Mouse (Mus musculus) neural tube, embryonic 12.5 days (tissue): Measurements from ENCODE around the gene Slamf8. TPM values are rescaled to one million over a fixed set of nuclear protein-coding genes. Genes with fewer than 3 reads are reported as not detected.

Experiments used
- ATAC-seq: fragments of 200-750 bp; cut with Nextera tagmentation; 2 replicates; pipeline ENCODE4 v1.8.0; 2017; ENCODE audit warnings: low read depth, mild to moderate bottlenecking, moderate TSS enrichment, moderate library complexity; ENCODE audit not compliant: low FRiP score
- H3K27ac ChIP-seq: fragments of 300-500 bp; sonication (generic); 2 replicates; pipeline ENCODE4 v1.5.1; 2016
- H3K27me3 ChIP-seq: fragments of 300-500 bp; sonication (generic); replicated peaks from 2 replicates; pipeline ENCODE4 v1.6.1; 2016; ENCODE audit warnings: mild to moderate bottlenecking
- H3K36me3 ChIP-seq: fragments of 300-500 bp; sonication (generic); 2 replicates; pipeline ENCODE4 v1.6.1; 2016; ENCODE audit warnings: mild to moderate bottlenecking
- H3K4me1 ChIP-seq: fragments of 300-500 bp; sonication (generic); 2 replicates; pipeline ENCODE4 v1.6.1; 2016
- H3K4me2 ChIP-seq: fragments of 300-500 bp; sonication (generic); replicated peaks from 2 replicates; pipeline ENCODE4 v1.6.1; 2016; ENCODE audit warnings: mild to moderate bottlenecking
- H3K4me3 ChIP-seq: fragments of 300-500 bp; sonication (generic); 2 replicates; pipeline ENCODE4 v1.5.1; 2016
- H3K9ac ChIP-seq: fragments of 300-500 bp; sonication (generic); 2 replicates; pipeline ENCODE4 v1.6.1; 2016; ENCODE audit warnings: mild to moderate bottlenecking
- H3K9me3 ChIP-seq: fragments of 300-500 bp; sonication (generic); 2 replicates; pipeline ENCODE4 v1.6.1; 2016; ENCODE audit warnings: mild to moderate bottlenecking
- WGBS: fragments of 180-500 bp; shearing (Covaris S2); methylation state at CpG from one replicate; pipeline ENCODE4 v1.1.7; 2016; 5-methylcytosine and 5-hydroxymethylcytosine counted together
- polyA plus RNA-seq: library from polyadenylated mRNA; unstranded; fragments of >200 nt; fragmentation: Nextera tagmentation; extraction: Ambion mirVana; gene quantifications from 2 replicates; pipeline ENCODE4 v1.2.1, GENCODE M21; 2016

The Slamf8 gene
- polyA plus RNA-seq, 1 experiment from 2014 or later = not detected

GRCm38 (mm10) chr1:172551009-172551408 is 39.4 kb downstream of the Slamf8 start:
- Histone ChIP-seq H3K4me3 (no peak overlapping the region), H3K27me3 (no peaks in the 10 kb centered on the region), H3K4me2 (peak overlapping the region; percentile 64), H3K27ac (no peak overlapping the region), H3K9me3 (no peaks in the 10 kb centered on the region), H3K4me1 (peaks cover 19% of the 10 kb centered on the region), H3K36me3 (no peaks in the 10 kb centered on the region), H3K9ac (no peak overlapping the region)
- 62% methylated on average over 7 of the region's 7 CpGs for WGBS
- no peak for ATAC-seq

- peak overlapping the region; percentile 35 for H3K4me3 ChIP-seq
- H3K27ac ChIP-seq = no peak overlapping the region
- peaks cover 19% of the 10 kb centered on the region for H3K4me1 ChIP-seq
- H3K36me3 ChIP-seq = no peaks in the 10 kb centered on the region
- H3K9ac ChIP-seq = peak overlapping the region; percentile 47
- ATAC-seq = peak; percentile 89
- no peaks in the 10 kb centered on the region for H3K9me3 ChIP-seq
- whole genome bisulfite sequencing = 1% methylated on average over 8 of the region's 8 CpGs
- H3K4me2 ChIP-seq = peak overlapping the region; percentile 64
- H3K27me3 ChIP-seq = no peaks in the 10 kb centered on the region
Observed at GRCm38 (mm10) chr1:172550551-172550951, 39.8 kb downstream of the Slamf8 start.

- no peak for ATAC-seq
- Histone ChIP-seq H3K9me3 (no peaks in the 10 kb centered on the region), H3K4me1 (peaks cover 19% of the 10 kb centered on the region), H3K27me3 (no peaks in the 10 kb centered on the region), H3K4me2 (peak overlapping the region; percentile 64), H3K9ac (peak overlapping the region; percentile 47), H3K4me3 (peak overlapping the region; percentile 35), H3K27ac (no peak overlapping the region), H3K36me3 (no peaks in the 10 kb centered on the region)
- 4% methylated on average over 8 of the region's 8 CpGs for WGBS
Observed at GRCm38 (mm10) chr1:172549717-172550116, 40.7 kb downstream of the Slamf8 start.

GRCm38 (mm10) chr1:172549314-172549713 is 41.1 kb downstream of the Slamf8 start:
- no peak overlapping the region for H3K4me3 ChIP-seq
- 0 out of 2 replicates have a peak, but pooled peaks have one; percentile 13 for ATAC-seq
- H3K9me3 ChIP-seq = no peaks in the 10 kb centered on the region

GRCm38 (mm10) chr1:172548501-172548900 is 41.9 kb downstream of the Slamf8 start:
- 62% methylated on average over 7 of the region's 7 CpGs for WGBS
- no peak overlapping the region for H3K27ac ChIP-seq
- ATAC-seq = no peak

More at GRCm38 (mm10) chr1:172549314-172549713, 41.1 kb downstream of the Slamf8 start:
- H3K27me3 ChIP-seq = no peaks in the 10 kb centered on the region
- no peaks in the 10 kb centered on the region for H3K36me3 ChIP-seq
- no peak overlapping the region for H3K27ac ChIP-seq
- H3K4me1 ChIP-seq = peaks cover 19% of the 10 kb centered on the region
- H3K4me2 ChIP-seq = peak overlapping the region; percentile 64
- no peak overlapping the region for H3K9ac ChIP-seq
- WGBS = 6% methylated on average over 2 of the region's 2 CpGs

GRCm38 (mm10) chr1:172546062-172546461 is 44.3 kb downstream of the Slamf8 start:
- H3K27ac ChIP-seq = no peak overlapping the region
- no peak overlapping the region for H3K9ac ChIP-seq
- H3K9me3 ChIP-seq = no peaks in the 10 kb centered on the region
- H3K4me3 ChIP-seq = no peak overlapping the region
- no peak overlapping the region for H3K4me2 ChIP-seq
- 98% methylated on average over 4 of the region's 4 CpGs for WGBS
- no peaks in the 10 kb centered on the region for H3K27me3 ChIP-seq
- H3K36me3 ChIP-seq = no peaks in the 10 kb centered on the region
- ATAC-seq = no peak
- peaks cover 22% of the 10 kb centered on the region for H3K4me1 ChIP-seq

More at GRCm38 (mm10) chr1:172548501-172548900, 41.9 kb downstream of the Slamf8 start:
- Histone ChIP-seq H3K4me1 (peaks cover 19% of the 10 kb centered on the region), H3K4me2 (no peak overlapping the region), H3K4me3 (no peak overlapping the region), H3K9ac (no peak overlapping the region), H3K36me3 (no peaks in the 10 kb centered on the region), H3K27me3 (no peaks in the 10 kb centered on the region), H3K9me3 (no peaks in the 10 kb centered on the region)

GRCm38 (mm10) chr1:172540283-172540820 is 50.0 kb downstream of the Slamf8 start:
- H3K9me3 ChIP-seq = no peaks in the 10 kb centered on the region
- peaks cover 3% of the 10 kb centered on the region; the same call in 1 of the 2 replicates for H3K4me1 ChIP-seq
- no peak overlapping the region for H3K4me3 ChIP-seq
- 57% methylated on average over 11 of the region's 11 CpGs for WGBS
- no peaks in the 10 kb centered on the region for H3K36me3 ChIP-seq
- H3K9ac ChIP-seq = no peak overlapping the region
- ATAC-seq = no peak
- no peak overlapping the region for H3K27ac ChIP-seq
- H3K27me3 ChIP-seq = no peaks in the 10 kb centered on the region
- no peak overlapping the region for H3K4me2 ChIP-seq

GRCm38 (mm10) chr1:172539827-172540226 is 50.5 kb downstream of the Slamf8 start:
- no peaks in the 10 kb centered on the region for H3K9me3 ChIP-seq
- no peak for ATAC-seq
- no peak overlapping the region for H3K4me3 ChIP-seq
- no peak overlapping the region for H3K4me2 ChIP-seq
- H3K27ac ChIP-seq = no peak overlapping the region
- 80% methylated on average over 6 of the region's 6 CpGs for WGBS
- no peaks in the 10 kb centered on the region for H3K27me3 ChIP-seq
- H3K36me3 ChIP-seq = no peaks in the 10 kb centered on the region
- H3K4me1 ChIP-seq = peaks cover 3% of the 10 kb centered on the region; the same call in 1 of the 2 replicates
- no peak overlapping the region for H3K9ac ChIP-seq

GRCm38 (mm10) chr1:172535116-172535515 is 55.3 kb downstream of the Slamf8 start:
- Histone ChIP-seq H3K27ac (no peak overlapping the region), H3K36me3 (no peaks in the 10 kb centered on the region), H3K9me3 (no peaks in the 10 kb centered on the region), H3K9ac (no peak overlapping the region), H3K27me3 (peaks cover 6% of the 10 kb centered on the region; the same call in 1 of the 2 replicates), H3K4me1 (peaks cover 17% of the 10 kb centered on the region), H3K4me3 (no peak overlapping the region), H3K4me2 (no peak overlapping the region)
- WGBS = 76% methylated on average over 16 of the region's 16 CpGs
- ATAC-seq = no peak

GRCm38 (mm10) chr1:172532551-172532950 is 57.8 kb downstream of the Slamf8 start:
- Histone ChIP-seq H3K9me3 (no peaks in the 10 kb centered on the region), H3K4me2 (peak overlapping the region; percentile 46), H3K36me3 (no peaks in the 10 kb centered on the region), H3K27ac (no peak overlapping the region), H3K9ac (no peak overlapping the region), H3K4me1 (peaks cover 17% of the 10 kb centered on the region), H3K27me3 (peaks cover 6% of the 10 kb centered on the region; the same call in 1 of the 2 replicates), H3K4me3 (no peak overlapping the region)
- WGBS = 6% methylated on average over 13 of the region's 13 CpGs
- no peak for ATAC-seq

Other genes with a start within 250 kb of the Slamf8 start
- 0.96 and 1.3 TPM in 2 replicates for gene Kcnj10, start 249.4 kb downstream of the Slamf8 start, polyA plus RNA-seq
- 8.3 and 9.4 TPM in 2 replicates for gene Pigm, start 214.0 kb downstream of the Slamf8 start, polyA plus RNA-seq
- 0.19 TPM in 1 of 2 replicates, not detected in the other for gene Slamf9, start 115.2 kb downstream of the Slamf8 start, polyA plus RNA-seq
- gene Igsf9, start 108.8 kb downstream of the Slamf8 start, polyA plus RNA-seq = 83.5 and 84.1 TPM in 2 replicates
- gene Tagln2, start 90.5 kb downstream of the Slamf8 start, polyA plus RNA-seq = 105 and 131 TPM in 2 replicates
- 2.3 and 2.5 TPM in 2 replicates for gene Cfap45, start 69.8 kb downstream of the Slamf8 start, polyA plus RNA-seq
- gene Vsig8, start 34.6 kb downstream of the Slamf8 start, polyA plus RNA-seq = 0.31 and 0.58 TPM in 2 replicates
- 0.16 and 0.19 TPM in 2 replicates for gene Fcrl6, start 12.0 kb upstream of the Slamf8 start, polyA plus RNA-seq
- gene Dusp23, start 42.4 kb upstream of the Slamf8 start, polyA plus RNA-seq = 20.0 and 20.8 TPM in 2 replicates
- 1.7 and 1.8 TPM in 2 replicates for gene Crp, start 107.5 kb upstream of the Slamf8 start, polyA plus RNA-seq